Comparison of ENCODE assay signal across 16 mouse cellular contexts in genomic region chr10:87419245-87419939, GRCm38 (mm10).
DNase-seq lines count a peak whose midpoint lies in the region; ATAC-seq lines count a peak whose summit lies in the region.
"Had no signal": no experiment of that assay in that cellular context is flagged by ENCODE, and none has a peak within 500 bp of the region (broad histone marks: within the 10 kb centered on the region; RNA-seq: fewer than 3 reads in every experiment).

No protein-coding gene starts in this region.

- no peak overlapping the region for H3K4me3 ChIP-seq in forebrain, embryonic 14.5 days (ENCODE audit: low read depth, low read length)
- no peak overlapping the region for H3K4me3 ChIP-seq in neural tube, embryonic 11.5 days (ENCODE audit: low read depth, low read length)
- H3K4me3 ChIP-seq: liver, embryonic 13.5 days; stomach, embryonic 15.5 days had no signal

- H3K4me1 ChIP-seq in forebrain, embryonic 14.5 days (ENCODE audit: control insufficient read depth, insufficient read depth, low read length), result peaks cover 5% of the 10 kb centered on the region
- H3K4me1 ChIP-seq in neural tube, embryonic 11.5 days (ENCODE audit: control insufficient read depth, insufficient read depth, low read length), result peaks cover 6% of the 10 kb centered on the region
- H3K4me1 ChIP-seq: liver, embryonic 13.5 days; stomach, embryonic 15.5 days had no signal

- H3K4me2 ChIP-seq in forebrain, embryonic 14.5 days (ENCODE audit: low read length), result no peak overlapping the region
- peak overlapping the region; percentile 25 for H3K4me2 ChIP-seq in neural tube, embryonic 11.5 days (ENCODE audit: low read depth)
- H3K4me2 ChIP-seq: liver, embryonic 13.5 days; stomach, embryonic 15.5 days had no signal

- H3K27me3 ChIP-seq in forebrain, embryonic 14.5 days (replicated peaks; ENCODE audit: control insufficient read depth, insufficient read depth, low read length), result no peaks in the 10 kb centered on the region
- no peaks in the 10 kb centered on the region for H3K27me3 ChIP-seq in neural tube, embryonic 11.5 days (ENCODE audit: control insufficient read depth, insufficient read depth, low read length)
- H3K27me3 ChIP-seq: liver, embryonic 13.5 days; stomach, embryonic 15.5 days had no signal

- ATAC-seq in forebrain, embryonic 14.5 days, result peak; percentile 54
- peak; percentile 74 for ATAC-seq in neural tube, embryonic 11.5 days (ENCODE audit: insufficient read depth, low FRiP score, low TSS enrichment)
- ATAC-seq: CD4-positive, CD25-positive, alpha-beta regulatory T cell, adult 4 months; inflammation-experienced regulatory T-cells, adult 6 months had no signal

- H3K27ac ChIP-seq in forebrain, embryonic 14.5 days (ENCODE audit: low read depth, low read length), result peak overlapping the region; percentile 31; the same call in 1 of the 2 replicates
- H3K27ac ChIP-seq in neural tube, embryonic 11.5 days (ENCODE audit: low read depth, low read length), result peak overlapping the region; percentile 88
- H3K27ac ChIP-seq: kidney, postnatal 0 days; liver, embryonic 13.5 days; stomach, embryonic 15.5 days had no signal

- WGBS in forebrain, embryonic 14.5 days, result 6% methylated on average over 7 of the region's 7 CpGs
- WGBS in neural tube, embryonic 11.5 days, result 16% methylated on average over 7 of the region's 7 CpGs

- no peak overlapping the region for H3K9ac ChIP-seq in forebrain, embryonic 14.5 days (ENCODE audit: low read length)
- no peak overlapping the region for H3K9ac ChIP-seq in neural tube, embryonic 11.5 days (ENCODE audit: low read length)
- H3K9ac ChIP-seq: liver, embryonic 13.5 days; stomach, embryonic 15.5 days had no signal

- DNase-seq in embryo, embryonic 9.5 days (ENCODE audit: extremely low spot score), result peak; percentile 45
- no peak for DNase-seq in forebrain, embryonic 14.5 days (ENCODE audit: low spot score)
- peak; percentile 35 for DNase-seq in mesoderm, embryonic 11.5 days (ENCODE audit: low read depth, low spot score)
- DNase-seq in neural tube, embryonic 11.5 days (ENCODE audit: low spot score), result peak; percentile 51
- no peak for DNase-seq in thymus, postnatal 14 days
- no peak for DNase-seq in cerebellum, adult 9-11 months
- no peak for DNase-seq in heart, adult 18-20 months
- DNase-seq in cerebellum, adult 18-20 months, result no peak
- DNase-seq: cerebellum, adult 11-12 months; gastrocnemius, postnatal 36 days; liver, embryonic 13.5 days; lung, postnatal 10 days had no signal

- H3K36me3 ChIP-seq in forebrain, embryonic 14.5 days (ENCODE audit: control insufficient read depth, insufficient read depth, low read length), result no peaks in the 10 kb centered on the region
- no peaks in the 10 kb centered on the region for H3K36me3 ChIP-seq in neural tube, embryonic 11.5 days (ENCODE audit: control insufficient read depth, insufficient read depth, low read length)
- H3K36me3 ChIP-seq: liver, embryonic 13.5 days; stomach, embryonic 15.5 days had no signal

- H3K9me3 ChIP-seq in forebrain, embryonic 14.5 days (replicated peaks; ENCODE audit: control insufficient read depth, low read length), result no peaks in the 10 kb centered on the region
- H3K9me3 ChIP-seq in neural tube, embryonic 11.5 days (ENCODE audit: control insufficient read depth, low read length), result no peaks in the 10 kb centered on the region
- H3K9me3 ChIP-seq: liver, embryonic 13.5 days; stomach, embryonic 15.5 days had no signal

Comparison
In these comparisons a context has a peak if more than half of its experiments do, and no peak if none do; other contexts are left out.
1. DNase-seq: peak in embryo, embryonic 9.5 days (single experiment), mesoderm, embryonic 11.5 days (single experiment) and neural tube, embryonic 11.5 days (single experiment); none in forebrain, embryonic 14.5 days (single experiment), thymus, postnatal 14 days (single experiment), cerebellum, adult 9-11 months (single experiment), heart, adult 18-20 months (0 of 2) and cerebellum, adult 18-20 months (0 of 2).